Mouse (Mus musculus): ENCODE data around the gene Uvrag. TPM values are rescaled to one million over a fixed set of nuclear protein-coding genes. Genes with fewer than 3 reads are reported as not detected.
A peak's percentile ranks its signal among the peaks of the same experiment; 100 is the strongest.

Uvrag gene
- polyA plus RNA-seq, 1 experiment from 2014 or later = 18.2 TPM

DNA sequence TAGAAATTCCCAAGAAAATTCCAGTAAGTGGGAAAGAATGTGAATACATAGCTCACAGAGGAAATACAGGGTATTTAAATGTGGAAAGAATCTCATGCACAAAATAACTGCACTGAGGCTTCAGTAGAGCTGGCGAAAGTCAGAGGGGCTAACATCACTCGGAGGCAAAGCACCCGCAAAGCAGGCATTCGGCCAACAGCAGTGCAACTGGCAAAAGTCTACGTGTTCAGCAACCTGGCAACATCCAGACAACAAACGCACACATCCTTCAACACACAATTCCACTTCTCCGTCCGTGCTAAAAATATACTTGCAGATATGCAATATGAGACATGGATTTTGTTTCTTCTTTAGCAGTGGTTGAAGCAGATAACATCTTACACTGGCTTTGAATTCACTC, 14.9 kb downstream of the Uvrag start:
- DNase-seq (ENCODE audit: low spot score) (peak; percentile 68), ATAC-seq (ENCODE audit: low read depth) (no peak)
- Histone ChIP-seq H3K4me3 (ENCODE audit: low read depth, low read length) (no peak overlapping the region), H3K36me3 (ENCODE audit: control insufficient read depth, insufficient read depth, low read length) (no peaks in the 10 kb centered on the region), H3K4me1 (ENCODE audit: control insufficient read depth, insufficient read depth, low read length) (peaks cover 19% of the 10 kb centered on the region), H3K27ac (replicated peaks; ENCODE audit: low read depth, low read length) (peak overlapping the region; percentile 29; the same call in 1 of the 2 replicates), H3K27me3 (replicated peaks; ENCODE audit: control insufficient read depth, insufficient read depth, low read length) (no peaks in the 10 kb centered on the region), H3K9ac (ENCODE audit: low read depth, low read length) (no peak overlapping the region), H3K4me2 (ENCODE audit: low read depth, low read length) (no peak overlapping the region), H3K9me3 (ENCODE audit: control insufficient read depth, low read length) (no peaks in the 10 kb centered on the region)
- 51% methylated on average over 8 of the region's 8 CpGs for WGBS

DNA sequence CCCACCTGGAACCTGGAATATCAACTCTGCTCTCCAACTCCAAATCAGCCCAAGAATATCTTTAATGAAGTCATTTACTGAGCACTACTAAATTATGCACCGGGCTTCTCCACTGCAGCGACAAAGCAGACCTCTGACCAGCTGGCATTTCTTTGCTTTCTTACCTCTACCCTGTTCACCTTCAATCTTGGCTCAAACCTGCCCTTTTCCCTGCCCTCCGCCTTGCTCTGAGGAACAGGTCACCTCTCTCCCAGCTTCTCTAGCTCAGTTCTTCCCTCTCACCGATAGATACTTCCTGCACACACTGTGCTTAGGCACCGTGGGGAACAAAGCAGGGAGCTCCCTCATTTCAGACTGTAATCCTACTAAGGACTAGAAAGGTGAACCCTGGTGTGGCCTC, 18.3 kb downstream of the Uvrag start:
- Histone ChIP-seq H3K36me3 (ENCODE audit: control insufficient read depth, insufficient read depth, low read length) (no peaks in the 10 kb centered on the region), H3K9ac (ENCODE audit: low read depth, low read length) (no peak overlapping the region), H3K4me2 (ENCODE audit: low read depth, low read length) (no peak overlapping the region), H3K4me1 (ENCODE audit: control insufficient read depth, insufficient read depth, low read length) (peaks cover 10% of the 10 kb centered on the region; the same call in 1 of the 2 replicates), H3K9me3 (ENCODE audit: control insufficient read depth, low read length) (no peaks in the 10 kb centered on the region), H3K27me3 (replicated peaks; ENCODE audit: control insufficient read depth, insufficient read depth, low read length) (no peaks in the 10 kb centered on the region), H3K4me3 (ENCODE audit: low read depth, low read length) (no peak overlapping the region), H3K27ac (replicated peaks; ENCODE audit: low read depth, low read length) (no peak overlapping the region)
- ATAC-seq (ENCODE audit: low read depth) (no peak), DNase-seq (ENCODE audit: low spot score) (no peak)
- 67% methylated on average over 5 of the region's 5 CpGs for WGBS

DNA sequence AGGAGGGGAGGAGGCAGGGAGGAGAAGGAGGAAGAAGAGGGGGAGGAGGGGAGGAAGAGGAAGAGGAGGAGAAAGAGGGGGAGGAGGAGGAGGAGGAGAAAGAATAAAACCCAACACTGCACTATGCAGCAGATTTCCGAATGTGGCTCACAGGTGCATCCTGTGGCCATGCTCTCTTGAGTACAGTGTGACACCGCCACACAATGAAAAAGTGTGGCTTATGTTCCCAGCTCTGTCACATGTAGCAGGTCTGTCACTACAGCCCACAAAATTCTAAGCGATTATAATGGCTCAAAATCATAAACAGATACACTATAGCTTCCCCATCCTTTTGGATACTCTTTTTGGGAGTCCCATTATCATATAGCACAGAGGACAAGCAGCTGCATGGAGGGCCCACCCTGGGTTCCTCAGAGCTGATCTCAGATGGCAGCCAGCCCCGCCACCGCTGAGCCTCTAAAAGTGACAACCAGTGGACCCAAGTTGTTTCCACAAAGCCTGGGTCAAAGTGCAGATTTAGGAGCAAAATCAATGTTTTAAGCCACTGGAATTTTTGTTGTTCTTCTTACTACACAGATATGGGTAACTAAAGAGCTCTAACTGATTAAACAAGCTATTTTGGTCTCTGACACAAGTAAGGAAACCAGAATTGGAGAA, 19.9 kb downstream of the Uvrag start:
- H3K9ac ChIP-seq (ENCODE audit: low read depth, low read length) = no peak overlapping the region
- no peaks in the 10 kb centered on the region for H3K9me3 ChIP-seq (ENCODE audit: control insufficient read depth, low read length)
- no peak overlapping the region for H3K27ac ChIP-seq (replicated peaks; ENCODE audit: low read depth, low read length)
- H3K4me1 ChIP-seq (ENCODE audit: control insufficient read depth, insufficient read depth, low read length) = peaks cover 1% of the 10 kb centered on the region; the same call in 1 of the 2 replicates
- no peak overlapping the region for H3K4me2 ChIP-seq (ENCODE audit: low read depth, low read length)
- H3K27me3 ChIP-seq (replicated peaks; ENCODE audit: control insufficient read depth, insufficient read depth, low read length) = no peaks in the 10 kb centered on the region
- H3K4me3 ChIP-seq (ENCODE audit: low read depth, low read length) = no peak overlapping the region
- DNase-seq (ENCODE audit: low spot score) (no peak), ATAC-seq (ENCODE audit: low read depth) (no peak)
- WGBS = 81% methylated on average over 5 of the region's 5 CpGs
- 0 out of 2 replicates have a peak, but pooled peaks cover under 1% of the 10 kb centered on the region for H3K36me3 ChIP-seq (ENCODE audit: control insufficient read depth, insufficient read depth, low read length)

DNA sequence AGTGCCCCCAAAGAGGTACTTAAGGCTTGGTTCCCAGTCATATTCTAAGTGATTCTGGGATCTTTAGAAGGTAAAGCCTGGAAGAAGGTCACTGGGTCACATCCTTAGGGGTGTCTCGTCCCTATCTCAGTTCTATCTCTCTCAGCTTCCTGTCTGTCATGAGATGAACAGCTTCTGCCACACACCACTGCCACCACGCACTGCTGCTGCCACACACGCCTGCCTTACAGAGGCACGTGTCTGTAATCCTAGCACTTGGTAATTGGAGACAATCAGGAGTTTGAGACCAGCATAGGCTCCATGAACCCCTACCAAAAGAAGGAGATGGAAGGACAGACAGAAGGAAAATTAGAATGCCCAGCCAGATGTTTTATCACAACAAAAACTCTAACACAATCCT, 20.9 kb downstream of the Uvrag start:
- DNase-seq (ENCODE audit: low spot score) (no peak), ATAC-seq (ENCODE audit: low read depth) (no peak)
- no peak overlapping the region for H3K4me2 ChIP-seq (ENCODE audit: low read depth, low read length)
- no peak overlapping the region for H3K4me3 ChIP-seq (ENCODE audit: low read depth, low read length)
- no peaks in the 10 kb centered on the region for H3K9me3 ChIP-seq (ENCODE audit: control insufficient read depth, low read length)
- H3K27me3 ChIP-seq (replicated peaks; ENCODE audit: control insufficient read depth, insufficient read depth, low read length) = no peaks in the 10 kb centered on the region
- H3K27ac ChIP-seq (replicated peaks; ENCODE audit: low read depth, low read length) = no peak overlapping the region
- H3K4me1 ChIP-seq (ENCODE audit: control insufficient read depth, insufficient read depth, low read length) = no peaks in the 10 kb centered on the region
- no peak overlapping the region for H3K9ac ChIP-seq (ENCODE audit: low read depth, low read length)
- 0 out of 2 replicates have a peak, but pooled peaks cover 6% of the 10 kb centered on the region for H3K36me3 ChIP-seq (ENCODE audit: control insufficient read depth, insufficient read depth, low read length)
- 66% methylated on average over 4 of the region's 4 CpGs for WGBS

DNA sequence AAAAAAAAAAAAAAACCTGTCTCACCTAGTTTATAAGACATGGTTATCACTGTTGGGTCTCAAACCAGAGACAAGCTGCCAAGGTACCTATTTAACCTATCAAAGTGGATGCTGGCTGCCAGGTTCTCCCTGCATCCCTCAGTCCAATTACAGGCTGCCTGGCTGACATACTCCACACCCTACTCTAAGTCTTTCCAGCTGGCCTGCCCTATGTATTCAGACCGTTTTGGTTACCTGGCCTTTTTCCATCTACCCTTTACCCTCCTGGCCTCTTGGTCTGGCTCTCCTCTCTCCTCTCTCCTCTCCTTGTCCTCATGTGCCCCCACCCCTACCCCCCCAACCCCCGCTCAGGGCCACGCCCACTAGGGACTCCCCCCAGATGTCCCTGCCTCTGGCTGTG, 24.2 kb downstream of the Uvrag start:
- H3K4me1 ChIP-seq (ENCODE audit: control insufficient read depth, insufficient read depth, low read length) = no peaks in the 10 kb centered on the region
- ATAC-seq (ENCODE audit: low read depth) = no peak
- no peak overlapping the region for H3K4me3 ChIP-seq (ENCODE audit: low read depth, low read length)
- H3K36me3 ChIP-seq (ENCODE audit: control insufficient read depth, insufficient read depth, low read length) = 0 out of 2 replicates have a peak, but pooled peaks cover 6% of the 10 kb centered on the region
- 71% methylated on average over 3 of the region's 3 CpGs for WGBS
- DNase-seq (ENCODE audit: low spot score) = no peak
- H3K9me3 ChIP-seq (ENCODE audit: control insufficient read depth, low read length) = no peaks in the 10 kb centered on the region
- H3K27ac ChIP-seq (replicated peaks; ENCODE audit: low read depth, low read length) = no peak overlapping the region
- no peak overlapping the region for H3K4me2 ChIP-seq (ENCODE audit: low read depth, low read length)
- no peaks in the 10 kb centered on the region for H3K27me3 ChIP-seq (replicated peaks; ENCODE audit: control insufficient read depth, insufficient read depth, low read length)
- no peak overlapping the region for H3K9ac ChIP-seq (ENCODE audit: low read depth, low read length)

DNA sequence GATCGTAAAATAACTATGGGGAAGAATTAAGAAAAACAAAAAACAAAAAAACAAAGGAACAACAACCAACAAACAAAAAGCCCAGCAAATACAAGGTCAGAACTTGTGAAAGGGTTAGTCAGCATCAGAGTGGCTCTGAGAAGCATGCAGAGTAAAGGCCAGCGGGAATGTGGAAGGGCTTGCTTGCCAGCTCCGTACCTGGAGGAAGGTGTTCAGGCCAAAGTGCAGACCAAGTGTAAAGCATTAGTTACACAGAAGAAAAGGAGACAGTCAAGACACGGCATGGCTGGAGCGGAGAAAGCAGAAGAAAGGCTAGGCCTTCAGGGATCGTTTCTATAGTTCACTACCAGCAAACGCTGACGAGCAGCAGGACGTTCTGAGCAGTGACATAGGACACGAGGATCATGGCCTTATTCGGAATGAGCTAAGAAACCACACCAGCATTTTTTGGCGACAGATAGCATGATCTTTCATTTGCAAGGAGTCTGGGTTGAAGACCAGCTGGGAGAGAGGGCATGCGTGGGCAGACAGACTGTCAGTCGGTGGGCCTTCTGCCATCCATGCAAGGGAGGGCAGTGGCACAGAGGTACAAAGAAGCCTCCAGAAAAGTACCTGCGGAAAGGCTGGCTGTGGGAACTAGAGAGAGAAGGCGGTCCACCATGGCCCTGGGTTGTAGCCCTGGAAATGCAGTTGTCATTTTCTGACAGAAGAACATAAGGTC, 26.8 kb downstream of the Uvrag start:
- Histone ChIP-seq H3K9ac (ENCODE audit: low read depth, low read length) (no peak overlapping the region), H3K27ac (replicated peaks; ENCODE audit: low read depth, low read length) (no peak overlapping the region), H3K9me3 (ENCODE audit: control insufficient read depth, low read length) (no peaks in the 10 kb centered on the region), H3K4me2 (ENCODE audit: low read depth, low read length) (no peak overlapping the region), H3K4me3 (ENCODE audit: low read depth, low read length) (no peak overlapping the region), H3K36me3 (ENCODE audit: control insufficient read depth, insufficient read depth, low read length) (0 out of 2 replicates have a peak, but pooled peaks cover 6% of the 10 kb centered on the region), H3K27me3 (replicated peaks; ENCODE audit: control insufficient read depth, insufficient read depth, low read length) (no peaks in the 10 kb centered on the region), H3K4me1 (ENCODE audit: control insufficient read depth, insufficient read depth, low read length) (no peaks in the 10 kb centered on the region)
- DNase-seq (ENCODE audit: low spot score) = no peak
- no peak for ATAC-seq (ENCODE audit: low read depth)
- 81% methylated on average over 16 of the region's 16 CpGs for WGBS

DNA sequence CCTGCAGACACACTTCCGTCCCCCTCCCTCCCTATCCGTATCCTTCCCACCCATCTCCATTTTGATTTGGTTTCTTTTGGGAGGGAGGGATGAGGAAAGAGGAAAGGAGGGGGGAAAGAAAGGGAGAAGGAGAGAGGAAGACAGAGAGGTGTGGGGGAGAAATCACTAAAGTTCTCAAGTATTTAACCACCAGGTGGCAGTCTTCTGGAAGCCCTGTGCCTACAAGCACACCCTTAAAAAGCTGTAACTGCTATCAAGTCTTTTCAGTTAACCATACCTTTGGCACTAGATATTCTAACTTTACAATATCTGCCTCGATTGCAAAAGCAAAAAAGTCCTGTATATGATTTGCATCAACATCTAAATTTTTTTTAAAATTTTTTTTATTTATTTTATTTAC, 33.4 kb downstream of the Uvrag start:
- Histone ChIP-seq H3K4me2 (ENCODE audit: low read depth, low read length) (no peak overlapping the region), H3K9ac (ENCODE audit: low read depth, low read length) (no peak overlapping the region), H3K4me1 (ENCODE audit: control insufficient read depth, insufficient read depth, low read length) (0 out of 2 replicates have a peak, but pooled peaks cover 7% of the 10 kb centered on the region), H3K4me3 (ENCODE audit: low read depth, low read length) (no peak overlapping the region), H3K27ac (replicated peaks; ENCODE audit: low read depth, low read length) (no peak overlapping the region), H3K36me3 (ENCODE audit: control insufficient read depth, insufficient read depth, low read length) (no peaks in the 10 kb centered on the region), H3K9me3 (ENCODE audit: control insufficient read depth, low read length) (no peaks in the 10 kb centered on the region), H3K27me3 (replicated peaks; ENCODE audit: control insufficient read depth, insufficient read depth, low read length) (no peaks in the 10 kb centered on the region)
- DNase-seq (ENCODE audit: low spot score) = peak; percentile 84
- WGBS = 39% methylated on average over 3 of the region's 3 CpGs
- no peak for ATAC-seq (ENCODE audit: low read depth)

DNA sequence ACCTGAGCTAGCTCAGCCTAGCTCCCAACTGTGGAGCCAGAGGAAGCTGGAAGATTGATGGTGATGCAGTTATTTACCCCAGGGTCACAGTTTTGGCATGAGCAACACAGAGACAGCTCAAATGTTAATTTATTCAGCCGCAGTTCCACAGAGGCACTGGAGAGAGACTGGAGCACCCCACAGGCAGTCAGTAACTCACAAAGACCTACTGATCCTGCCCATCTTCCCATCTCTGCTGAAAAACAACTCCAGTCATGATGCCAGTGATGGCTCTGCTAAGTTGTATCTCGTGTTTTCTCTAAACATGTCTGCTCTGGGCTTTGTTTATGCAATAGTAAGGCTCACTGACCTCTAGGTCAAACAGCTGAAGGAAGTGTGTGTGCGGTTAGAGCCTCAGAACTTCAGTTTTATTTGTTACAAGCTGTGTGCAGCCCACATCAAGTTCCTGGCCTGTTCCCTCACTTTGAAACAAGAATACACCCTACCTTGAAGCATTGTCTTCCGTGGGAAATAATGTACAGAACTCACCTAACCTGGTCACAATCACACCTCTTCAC, 34.1 kb downstream of the Uvrag start:
- Histone ChIP-seq H3K27ac (replicated peaks; ENCODE audit: low read depth, low read length) (no peak overlapping the region), H3K4me1 (ENCODE audit: control insufficient read depth, insufficient read depth, low read length) (peaks cover 11% of the 10 kb centered on the region; the same call in 1 of the 2 replicates), H3K9ac (ENCODE audit: low read depth, low read length) (no peak overlapping the region; the same call in 1 of the 2 replicates), H3K4me2 (ENCODE audit: low read depth, low read length) (no peak overlapping the region), H3K36me3 (ENCODE audit: control insufficient read depth, insufficient read depth, low read length) (no peaks in the 10 kb centered on the region), H3K4me3 (ENCODE audit: low read depth, low read length) (no peak overlapping the region), H3K9me3 (ENCODE audit: control insufficient read depth, low read length) (no peaks in the 10 kb centered on the region), H3K27me3 (replicated peaks; ENCODE audit: control insufficient read depth, insufficient read depth, low read length) (no peaks in the 10 kb centered on the region)
- ATAC-seq (ENCODE audit: low read depth) (no peak), DNase-seq (ENCODE audit: low spot score) (no peak)
- 41% methylated on average over 4 of the region's 4 CpGs for whole genome bisulfite sequencing
